Mouse (Mus musculus): ENCODE measurements around the gene Zdhhc14. TPM values are rescaled to one million over a fixed set of nuclear protein-coding genes. Genes with fewer than 3 reads are reported as not detected.
A peak's percentile ranks its signal among the peaks of the same experiment; 100 is the strongest.

The Zdhhc14 gene
- polyA plus RNA-seq, 1 experiment from 2014 or later = 1.5 TPM

GRCm38 (mm10) chr17:5626402-5626801 lies 134.0 kb downstream of the Zdhhc14 start:
- no peaks in the 10 kb centered on the region for H3K9me3 ChIP-seq (replicated peaks)
- no peak for DNase-seq (ENCODE audit: low spot score)
- H3K36me3 ChIP-seq = no peaks in the 10 kb centered on the region
- H3K27me3 ChIP-seq (ENCODE audit: low read depth, poor library complexity, severe bottlenecking) = no peaks in the 10 kb centered on the region
- no peak overlapping the region for H3K4me3 ChIP-seq
- WGBS = 91% methylated on average over 3 of the region's 3 CpGs
- H3K4me1 ChIP-seq = no peaks in the 10 kb centered on the region
- no peak overlapping the region for H3K27ac ChIP-seq (replicated peaks)

- DNase-seq (ENCODE audit: low spot score) = no peak
- H3K27me3 ChIP-seq (ENCODE audit: low read depth, poor library complexity, severe bottlenecking) = no peaks in the 10 kb centered on the region
- no peaks in the 10 kb centered on the region for H3K36me3 ChIP-seq
- H3K9me3 ChIP-seq (replicated peaks) = no peaks in the 10 kb centered on the region
- no peak overlapping the region for H3K27ac ChIP-seq (replicated peaks)
- 92% methylated on average over 5 of the region's 5 CpGs for WGBS
- no peaks in the 10 kb centered on the region for H3K4me1 ChIP-seq
- H3K4me3 ChIP-seq = no peak overlapping the region
Observed at GRCm38 (mm10) chr17:5627664-5628063, 135.3 kb downstream of the Zdhhc14 start.

- no peaks in the 10 kb centered on the region for H3K9me3 ChIP-seq (replicated peaks)
- H3K4me3 ChIP-seq = no peak overlapping the region
- H3K27me3 ChIP-seq (ENCODE audit: low read depth, poor library complexity, severe bottlenecking) = no peaks in the 10 kb centered on the region
- WGBS = 78% methylated on average over 4 of the region's 4 CpGs
- H3K4me1 ChIP-seq = no peaks in the 10 kb centered on the region
- no peak overlapping the region for H3K27ac ChIP-seq (replicated peaks)
- DNase-seq (ENCODE audit: low spot score) = no peak
- H3K36me3 ChIP-seq = no peaks in the 10 kb centered on the region
Observed at GRCm38 (mm10) chr17:5629651-5630050, 137.3 kb downstream of the Zdhhc14 start.

- Histone ChIP-seq H3K27ac (replicated peaks) (no peak overlapping the region), H3K36me3 (no peaks in the 10 kb centered on the region), H3K4me3 (no peak overlapping the region), H3K4me1 (no peaks in the 10 kb centered on the region), H3K9me3 (replicated peaks) (no peaks in the 10 kb centered on the region), H3K27me3 (ENCODE audit: low read depth, poor library complexity, severe bottlenecking) (no peaks in the 10 kb centered on the region)
- WGBS = 87% methylated on average over 2 of the region's 2 CpGs
- no peak for DNase-seq (ENCODE audit: low spot score)
Observed at GRCm38 (mm10) chr17:5635254-5635653, 142.9 kb downstream of the Zdhhc14 start.

- DNase-seq (ENCODE audit: low spot score) = no peak
- WGBS = 93% methylated on average over 8 of the region's 8 CpGs
- H3K4me1 ChIP-seq = no peaks in the 10 kb centered on the region
- no peaks in the 10 kb centered on the region for H3K27me3 ChIP-seq (ENCODE audit: low read depth, poor library complexity, severe bottlenecking)
- H3K9me3 ChIP-seq (replicated peaks) = no peaks in the 10 kb centered on the region
- H3K36me3 ChIP-seq = no peaks in the 10 kb centered on the region
- no peak overlapping the region for H3K27ac ChIP-seq (replicated peaks)
- H3K4me3 ChIP-seq = no peak overlapping the region
Observed at GRCm38 (mm10) chr17:5641436-5641835, 149.1 kb downstream of the Zdhhc14 start.

GRCm38 (mm10) chr17:5642918-5643721 lies 150.8 kb downstream of the Zdhhc14 start:
- no peaks in the 10 kb centered on the region for H3K36me3 ChIP-seq
- H3K9me3 ChIP-seq (replicated peaks) = no peaks in the 10 kb centered on the region
- H3K4me1 ChIP-seq = no peaks in the 10 kb centered on the region
- no peak for DNase-seq (ENCODE audit: low spot score)
- no peak overlapping the region for H3K4me3 ChIP-seq
- WGBS = 89% methylated on average over 15 of the region's 15 CpGs
- H3K27ac ChIP-seq (replicated peaks) = no peak overlapping the region
- H3K27me3 ChIP-seq (ENCODE audit: low read depth, poor library complexity, severe bottlenecking) = no peaks in the 10 kb centered on the region

- 88% methylated on average over 4 of the region's 4 CpGs for WGBS
- no peaks in the 10 kb centered on the region for H3K4me1 ChIP-seq
- no peak overlapping the region for H3K27ac ChIP-seq (replicated peaks)
Observed at GRCm38 (mm10) chr17:5650124-5650523, 157.8 kb downstream of the Zdhhc14 start.

GRCm38 (mm10) chr17:5650642-5651041 lies 158.3 kb downstream of the Zdhhc14 start:
- Histone ChIP-seq H3K27me3 (ENCODE audit: low read depth, poor library complexity, severe bottlenecking) (no peaks in the 10 kb centered on the region), H3K36me3 (no peaks in the 10 kb centered on the region), H3K4me1 (no peaks in the 10 kb centered on the region), H3K27ac (replicated peaks) (no peak overlapping the region), H3K9me3 (replicated peaks) (no peaks in the 10 kb centered on the region), H3K4me3 (no peak overlapping the region)
- DNase-seq (ENCODE audit: low spot score) = no peak
- WGBS = 84% methylated on average over 4 of the region's 4 CpGs

More at GRCm38 (mm10) chr17:5650124-5650523, 157.8 kb downstream of the Zdhhc14 start:
- Histone ChIP-seq H3K4me3 (no peak overlapping the region), H3K27me3 (ENCODE audit: low read depth, poor library complexity, severe bottlenecking) (no peaks in the 10 kb centered on the region), H3K9me3 (replicated peaks) (no peaks in the 10 kb centered on the region), H3K36me3 (no peaks in the 10 kb centered on the region)
- no peak for DNase-seq (ENCODE audit: low spot score)

GRCm38 (mm10) chr17:5651551-5651950 lies 159.2 kb downstream of the Zdhhc14 start:
- H3K36me3 ChIP-seq = no peaks in the 10 kb centered on the region
- no peak for DNase-seq (ENCODE audit: low spot score)
- H3K4me1 ChIP-seq = no peaks in the 10 kb centered on the region
- H3K4me3 ChIP-seq = no peak overlapping the region
- H3K27ac ChIP-seq (replicated peaks) = no peak overlapping the region
- WGBS = 92% methylated on average over 4 of the region's 4 CpGs
- no peaks in the 10 kb centered on the region for H3K27me3 ChIP-seq (ENCODE audit: low read depth, poor library complexity, severe bottlenecking)
- H3K9me3 ChIP-seq (replicated peaks) = no peaks in the 10 kb centered on the region

GRCm38 (mm10) chr17:5653981-5654380 lies 161.6 kb downstream of the Zdhhc14 start:
- WGBS = 87% methylated on average over 9 of the region's 9 CpGs
- DNase-seq (ENCODE audit: low spot score) = no peak
- Histone ChIP-seq H3K27me3 (ENCODE audit: low read depth, poor library complexity, severe bottlenecking) (peaks cover 16% of the 10 kb centered on the region; the same call in 1 of the 2 replicates), H3K27ac (replicated peaks) (no peak overlapping the region), H3K9me3 (replicated peaks) (no peaks in the 10 kb centered on the region), H3K36me3 (no peaks in the 10 kb centered on the region), H3K4me3 (no peak overlapping the region), H3K4me1 (no peaks in the 10 kb centered on the region)

GRCm38 (mm10) chr17:5655536-5655935 lies 163.2 kb downstream of the Zdhhc14 start:
- Histone ChIP-seq H3K9me3 (replicated peaks) (no peaks in the 10 kb centered on the region), H3K27me3 (ENCODE audit: low read depth, poor library complexity, severe bottlenecking) (peaks cover 18% of the 10 kb centered on the region; the same call in 1 of the 2 replicates), H3K36me3 (no peaks in the 10 kb centered on the region), H3K4me1 (peaks cover 4% of the 10 kb centered on the region), H3K27ac (replicated peaks) (no peak overlapping the region), H3K4me3 (no peak overlapping the region)
- WGBS = 94% methylated on average over 4 of the region's 4 CpGs
- DNase-seq (ENCODE audit: low spot score) = no peak

GRCm38 (mm10) chr17:5660317-5661080 lies 168.1 kb downstream of the Zdhhc14 start:
- H3K27me3 ChIP-seq (ENCODE audit: low read depth, poor library complexity, severe bottlenecking) = peaks cover 18% of the 10 kb centered on the region; the same call in 1 of the 2 replicates
- WGBS = 23% methylated on average over 8 of the region's 8 CpGs
- H3K9me3 ChIP-seq (replicated peaks) = no peaks in the 10 kb centered on the region
- no peak overlapping the region for H3K4me3 ChIP-seq
- H3K4me1 ChIP-seq = peaks cover 14% of the 10 kb centered on the region
- H3K36me3 ChIP-seq = no peaks in the 10 kb centered on the region
- H3K27ac ChIP-seq (replicated peaks) = peak overlapping the region; percentile 49
- no peak for DNase-seq (ENCODE audit: low spot score)

- Histone ChIP-seq H3K4me1 (no peaks in the 10 kb centered on the region), H3K9me3 (replicated peaks) (no peaks in the 10 kb centered on the region), H3K36me3 (no peaks in the 10 kb centered on the region), H3K27ac (replicated peaks) (no peak overlapping the region), H3K27me3 (ENCODE audit: low read depth, poor library complexity, severe bottlenecking) (no peaks in the 10 kb centered on the region), H3K4me3 (no peak overlapping the region)
- no peak for DNase-seq (ENCODE audit: low spot score)
- 85% methylated on average over 8 of the region's 8 CpGs for WGBS
Observed at GRCm38 (mm10) chr17:5666652-5667051, 174.3 kb downstream of the Zdhhc14 start.

Measured in midbrain, embryonic 10.5 days (tissue).